Mouse (Mus musculus): ENCODE results near the gene Krtap1-3.

Krtap1-3 gene

GRCm38 (mm10) chr11:99590981-99591380, at the start of gene Krtap1-3:
Gene Krtap1-3, minus strand, starts transcription at chr11:99591339.
- H3K4me1 ChIP-seq (replicated peaks; ENCODE audit: low read depth, low read length): no peaks in the 10 kb centered on the region
- no peaks in the 10 kb centered on the region for H3K27me3 ChIP-seq (ENCODE audit: insufficient read depth, low read length)
- no peaks in the 10 kb centered on the region for H3K9me3 ChIP-seq (ENCODE audit: low read length)
- no peak within 1 kb of the TSS for H3K4me3 ChIP-seq (replicated peaks; ENCODE audit: low read length)
- no peaks in the 10 kb centered on the region for H3K36me3 ChIP-seq (ENCODE audit: insufficient read depth, low read length)
- TF ChIP-seq CTCF (conservative IDR thresholded peaks at IDR 0.05; ENCODE audit: low read length) (no peak), NANOG (IDR thresholded peaks at IDR 0.05; ENCODE audit: borderline replicate concordance, low read length) (no peak), POU5F1 (IDR thresholded peaks at IDR 0.05; ENCODE audit: borderline replicate concordance, low read length) (no peak)

GRCm38 (mm10) chr11:99640926-99641325, 49.8 kb upstream of the Krtap1-3 start:
- no peaks in the 10 kb centered on the region for H3K4me1 ChIP-seq (replicated peaks; ENCODE audit: low read depth, low read length)
- H3K27me3 ChIP-seq (ENCODE audit: insufficient read depth, low read length): no peaks in the 10 kb centered on the region
- no peak for TF ChIP-seq CTCF (conservative IDR thresholded peaks at IDR 0.05; ENCODE audit: low read length)
- no peak for TF ChIP-seq POU5F1 (IDR thresholded peaks at IDR 0.05; ENCODE audit: borderline replicate concordance, low read length)
- no peak for TF ChIP-seq NANOG (IDR thresholded peaks at IDR 0.05; ENCODE audit: borderline replicate concordance, low read length)
- H3K4me3 ChIP-seq (replicated peaks; ENCODE audit: low read length): no peak overlapping the region
- no peaks in the 10 kb centered on the region for H3K9me3 ChIP-seq (ENCODE audit: low read length)
- H3K36me3 ChIP-seq (ENCODE audit: insufficient read depth, low read length): no peaks in the 10 kb centered on the region

DNA sequence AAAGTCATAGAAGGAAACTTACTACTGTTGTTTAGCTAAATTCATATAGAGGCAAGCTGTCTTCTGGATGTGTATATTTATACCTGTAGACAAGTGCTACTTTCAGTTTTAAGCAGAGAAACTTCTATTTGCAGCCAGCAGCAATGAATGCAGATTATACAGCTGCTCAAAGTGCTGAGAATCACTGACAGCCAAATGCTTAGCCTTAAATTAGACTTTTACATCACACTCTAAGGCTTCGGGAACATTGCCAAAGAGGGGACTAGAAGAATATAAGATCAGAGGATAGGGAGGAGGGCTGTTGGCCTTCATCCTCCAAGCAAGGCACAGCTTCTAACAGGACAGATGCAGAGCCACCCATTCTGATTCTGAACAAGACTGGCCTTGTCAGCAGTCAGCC, 45.9 kb upstream of the Krtap1-3 start:
- no peak overlapping the region for H3K4me3 ChIP-seq (replicated peaks; ENCODE audit: low read length)
- no peak for TF ChIP-seq POU5F1 (IDR thresholded peaks at IDR 0.05; ENCODE audit: borderline replicate concordance, low read length)
- no peak for TF ChIP-seq NANOG (IDR thresholded peaks at IDR 0.05; ENCODE audit: borderline replicate concordance, low read length)
- TF ChIP-seq CTCF (conservative IDR thresholded peaks at IDR 0.05; ENCODE audit: low read length): no peak
- no peaks in the 10 kb centered on the region for H3K27me3 ChIP-seq (ENCODE audit: insufficient read depth, low read length)
- H3K4me1 ChIP-seq (replicated peaks; ENCODE audit: low read depth, low read length): no peaks in the 10 kb centered on the region
- no peaks in the 10 kb centered on the region for H3K36me3 ChIP-seq (ENCODE audit: insufficient read depth, low read length)
- no peaks in the 10 kb centered on the region for H3K9me3 ChIP-seq (ENCODE audit: low read length)

DNA sequence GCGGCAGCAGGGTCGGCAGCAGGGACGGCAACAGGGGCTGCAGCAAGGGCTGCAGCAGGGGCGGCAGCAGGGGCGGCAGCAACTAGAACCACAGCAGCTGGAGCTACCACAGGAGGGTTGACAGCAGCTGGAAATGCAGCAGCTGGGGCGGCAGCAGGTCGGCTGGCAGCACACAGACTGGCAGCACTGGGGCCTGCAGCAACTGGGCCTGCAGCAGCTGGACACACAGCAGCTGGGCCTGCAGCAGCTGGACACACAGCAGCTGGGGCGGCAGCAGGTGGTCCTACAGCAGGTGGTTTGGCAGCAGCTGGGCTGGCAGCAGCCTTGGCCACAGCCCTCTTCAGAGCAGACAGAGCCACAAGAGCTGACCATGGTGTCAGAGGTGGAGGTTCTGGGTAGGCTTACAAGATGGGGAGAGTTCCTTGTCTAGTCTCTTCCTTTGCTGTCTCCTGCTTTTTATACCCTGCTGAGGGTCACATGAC, 43.6 kb upstream of the Krtap1-3 start, which contains the start of gene Krtap4-2:
Gene Krtap4-2, minus strand, starts transcription at position 432 of the 482 bp plus-strand sequence.
- Histone ChIP-seq H3K36me3 (ENCODE audit: insufficient read depth, low read length) (no peaks in the 10 kb centered on the region), H3K4me3 (replicated peaks; ENCODE audit: low read length) (no peak within 1 kb of the TSS), H3K4me1 (replicated peaks; ENCODE audit: low read depth, low read length) (no peaks in the 10 kb centered on the region), H3K9me3 (ENCODE audit: low read length) (no peaks in the 10 kb centered on the region), H3K27me3 (ENCODE audit: insufficient read depth, low read length) (peaks cover 5% of the 10 kb centered on the region; the same call in 1 of the 2 replicates)
- TF ChIP-seq CTCF (conservative IDR thresholded peaks at IDR 0.05; ENCODE audit: low read length) (no peak), POU5F1 (IDR thresholded peaks at IDR 0.05; ENCODE audit: borderline replicate concordance, low read length) (no peak), NANOG (IDR thresholded peaks at IDR 0.05; ENCODE audit: borderline replicate concordance, low read length) (no peak)

DNA sequence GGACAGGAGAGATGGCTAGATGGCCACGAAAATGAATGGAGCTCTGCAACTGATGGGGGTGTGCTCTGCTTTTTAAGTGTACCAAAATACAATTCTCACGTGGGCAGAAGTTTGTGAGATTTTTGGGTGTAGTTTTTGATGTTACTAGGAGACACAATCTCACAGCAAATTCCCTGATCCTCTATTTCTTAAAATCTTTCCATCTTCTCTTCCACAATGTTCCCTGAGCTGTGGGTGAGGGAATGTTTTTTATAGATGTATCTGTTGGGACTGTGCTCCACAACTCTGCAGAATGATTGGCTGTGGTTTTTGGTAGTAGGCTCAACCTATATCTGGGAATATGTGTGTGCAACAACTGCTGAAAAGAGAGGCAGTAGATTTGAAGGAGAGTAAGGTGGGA, 42.2 kb upstream of the Krtap1-3 start:
- H3K4me3 ChIP-seq (replicated peaks; ENCODE audit: low read length): no peak overlapping the region
- H3K4me1 ChIP-seq (replicated peaks; ENCODE audit: low read depth, low read length): no peaks in the 10 kb centered on the region
- H3K9me3 ChIP-seq (ENCODE audit: low read length): no peaks in the 10 kb centered on the region
- H3K36me3 ChIP-seq (ENCODE audit: insufficient read depth, low read length): no peaks in the 10 kb centered on the region
- H3K27me3 ChIP-seq (ENCODE audit: insufficient read depth, low read length): peaks cover 5% of the 10 kb centered on the region; the same call in 1 of the 2 replicates
- TF ChIP-seq POU5F1 (IDR thresholded peaks at IDR 0.05; ENCODE audit: borderline replicate concordance, low read length) (no peak), CTCF (conservative IDR thresholded peaks at IDR 0.05; ENCODE audit: low read length) (no peak), NANOG (IDR thresholded peaks at IDR 0.05; ENCODE audit: borderline replicate concordance, low read length) (no peak)

GRCm38 (mm10) chr11:99630890-99631289, 39.8 kb upstream of the Krtap1-3 start:
- H3K27me3 ChIP-seq (ENCODE audit: insufficient read depth, low read length): peaks cover 5% of the 10 kb centered on the region; the same call in 1 of the 2 replicates
- no peaks in the 10 kb centered on the region for H3K4me1 ChIP-seq (replicated peaks; ENCODE audit: low read depth, low read length)
- H3K4me3 ChIP-seq (replicated peaks; ENCODE audit: low read length): no peak overlapping the region
- H3K36me3 ChIP-seq (ENCODE audit: insufficient read depth, low read length): no peaks in the 10 kb centered on the region
- no peaks in the 10 kb centered on the region for H3K9me3 ChIP-seq (ENCODE audit: low read length)
- no peak for TF ChIP-seq NANOG (IDR thresholded peaks at IDR 0.05; ENCODE audit: borderline replicate concordance, low read length)
- no peak for TF ChIP-seq POU5F1 (IDR thresholded peaks at IDR 0.05; ENCODE audit: borderline replicate concordance, low read length)
- no peak for TF ChIP-seq CTCF (conservative IDR thresholded peaks at IDR 0.05; ENCODE audit: low read length)

DNA sequence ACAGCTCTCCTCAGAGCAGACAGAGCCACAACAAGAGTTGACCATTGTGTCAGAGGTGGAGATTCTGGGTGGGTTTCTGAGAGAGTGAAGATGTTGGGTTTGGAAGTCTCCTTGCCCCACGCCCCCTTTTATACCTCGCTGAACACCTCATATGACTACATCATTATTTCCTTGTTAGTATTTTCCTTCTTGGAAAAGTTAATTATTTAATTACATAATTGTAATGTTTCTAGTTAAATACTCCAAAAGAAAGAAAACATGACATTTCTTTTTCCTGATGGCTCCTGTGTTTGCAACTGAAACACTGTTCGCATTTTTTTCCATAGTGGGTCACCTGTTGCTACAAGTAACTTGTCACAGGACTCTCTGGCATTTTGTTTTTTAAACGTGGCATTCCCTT, 37.0 kb upstream of the Krtap1-3 start, which contains the start of gene Krtap4-1:
Gene Krtap4-1, minus strand, starts transcription at position 101 of the 400 bp plus-strand sequence.
- Histone ChIP-seq H3K4me3 (replicated peaks; ENCODE audit: low read length) (0 out of 2 replicates have a peak within 1 kb of the TSS, but pooled peaks have one; percentile 7), H3K4me1 (replicated peaks; ENCODE audit: low read depth, low read length) (no peaks in the 10 kb centered on the region), H3K9me3 (ENCODE audit: low read length) (no peaks in the 10 kb centered on the region), H3K27me3 (ENCODE audit: insufficient read depth, low read length) (peaks cover 5% of the 10 kb centered on the region; the same call in 1 of the 2 replicates), H3K36me3 (ENCODE audit: insufficient read depth, low read length) (no peaks in the 10 kb centered on the region)
- no peak for TF ChIP-seq CTCF (conservative IDR thresholded peaks at IDR 0.05; ENCODE audit: low read length)
- TF ChIP-seq NANOG (IDR thresholded peaks at IDR 0.05; ENCODE audit: borderline replicate concordance, low read length): no peak
- TF ChIP-seq POU5F1 (IDR thresholded peaks at IDR 0.05; ENCODE audit: borderline replicate concordance, low read length): no peak

DNA sequence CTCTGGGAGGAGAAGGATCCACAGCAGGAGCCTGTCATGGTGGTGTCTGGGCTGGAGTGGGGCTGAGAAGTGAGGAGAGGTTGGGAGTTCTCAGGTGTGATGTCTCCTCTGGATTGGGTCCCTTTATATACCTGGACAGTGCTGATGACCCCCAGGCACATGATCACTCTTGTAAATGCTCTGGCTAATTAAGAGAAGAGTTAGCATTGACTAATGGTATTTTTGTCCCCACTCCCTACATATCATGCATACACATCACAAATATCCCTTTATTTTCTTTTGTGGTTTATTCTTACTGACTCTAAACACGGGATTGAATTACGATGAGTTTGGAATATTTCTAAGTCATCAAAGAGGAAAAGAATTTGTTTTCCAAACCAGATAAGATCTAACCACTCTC, 29.2 kb upstream of the Krtap1-3 start, which contains the start of gene Gm11562:
Gene Gm11562, minus strand, starts transcription at position 101 of the 400 bp plus-strand sequence.
- Histone ChIP-seq H3K36me3 (ENCODE audit: insufficient read depth, low read length) (no peaks in the 10 kb centered on the region), H3K4me3 (replicated peaks; ENCODE audit: low read length) (no peak within 1 kb of the TSS), H3K4me1 (replicated peaks; ENCODE audit: low read depth, low read length) (no peaks in the 10 kb centered on the region), H3K27me3 (ENCODE audit: insufficient read depth, low read length) (no peaks in the 10 kb centered on the region), H3K9me3 (ENCODE audit: low read length) (no peaks in the 10 kb centered on the region)
- no peak for TF ChIP-seq CTCF (conservative IDR thresholded peaks at IDR 0.05; ENCODE audit: low read length)
- TF ChIP-seq POU5F1 (IDR thresholded peaks at IDR 0.05; ENCODE audit: borderline replicate concordance, low read length): no peak
- TF ChIP-seq NANOG (IDR thresholded peaks at IDR 0.05; ENCODE audit: borderline replicate concordance, low read length): no peak

Measured in E14TG2a.4 (cell line).